Mouse (Mus musculus): ENCODE measurements at regions not wholly inside any gene's neighbourhood (a gene's known extent, or its start where the extent isn't known, plus 50 kb on each side); places are given as distances from the start of the nearest gene placed in this dataset.
A peak's percentile ranks its signal among the peaks of the same experiment; 100 is the strongest.

- ATAC-seq (peak; percentile 86), DNase-seq (ENCODE audit: low spot score) (peak; percentile 58)
These were observed 172.5 kb downstream of the Ankrd50 start for GRCm38 (mm10) chr3:38312121-38312520.

GRCm38 (mm10) chr3:38299898-38300751 is 184.5 kb downstream of the Ankrd50 start:
- Histone ChIP-seq H3K4me2 (replicated peaks; ENCODE audit: low read depth, low read length) (no peak overlapping the region), H3K27me3 (replicated peaks; ENCODE audit: insufficient read depth, low read length) (no peaks in the 10 kb centered on the region), H3K36me3 (ENCODE audit: insufficient read depth, low read length) (no peaks in the 10 kb centered on the region), H3K9me3 (ENCODE audit: low read length) (no peaks in the 10 kb centered on the region), H3K9ac (replicated peaks; ENCODE audit: low read depth) (no peak overlapping the region), H3K4me1 (ENCODE audit: insufficient read depth, low read depth, low read length) (no peaks in the 10 kb centered on the region), H3K27ac (ENCODE audit: low read length) (no peak overlapping the region), H3K4me3 (ENCODE audit: low read depth, low read length) (no peak overlapping the region)
- 55% methylated on average over 11 of the region's 11 CpGs for whole genome bisulfite sequencing
- DNase-seq (ENCODE audit: low spot score), result no peak
- TF ChIP-seq EP300 (IDR thresholded peaks at IDR 0.05) (peak; percentile 72), CTCF (IDR thresholded peaks at IDR 0.05) (no peak)
- ATAC-seq, result peak; percentile 35

More at GRCm38 (mm10) chr3:38312121-38312520, 172.5 kb downstream of the Ankrd50 start:
- WGBS, result 42% methylated on average over 3 of the region's 3 CpGs
- Histone ChIP-seq H3K4me3 (ENCODE audit: low read depth, low read length) (no peak overlapping the region), H3K9ac (replicated peaks; ENCODE audit: low read depth) (no peak overlapping the region), H3K36me3 (ENCODE audit: insufficient read depth, low read length) (no peaks in the 10 kb centered on the region), H3K27me3 (replicated peaks; ENCODE audit: insufficient read depth, low read length) (no peaks in the 10 kb centered on the region), H3K9me3 (ENCODE audit: low read length) (no peaks in the 10 kb centered on the region), H3K4me2 (replicated peaks; ENCODE audit: low read depth, low read length) (no peak overlapping the region), H3K4me1 (ENCODE audit: insufficient read depth, low read depth, low read length) (no peaks in the 10 kb centered on the region), H3K27ac (ENCODE audit: low read length) (peak overlapping the region; percentile 64)
- TF ChIP-seq CTCF (IDR thresholded peaks at IDR 0.05) (no peak), EP300 (IDR thresholded peaks at IDR 0.05) (peak; percentile 79)

- H3K4me1 ChIP-seq (ENCODE audit: insufficient read depth, low read depth, low read length), result no peaks in the 10 kb centered on the region
- no peak overlapping the region for H3K9ac ChIP-seq (replicated peaks; ENCODE audit: low read depth)
- H3K4me2 ChIP-seq (replicated peaks; ENCODE audit: low read depth, low read length), result no peak overlapping the region
- 14% methylated on average over 2 of the region's 2 CpGs for WGBS
- H3K27ac ChIP-seq (ENCODE audit: low read length), result no peak overlapping the region
- no peak for DNase-seq (ENCODE audit: low spot score)
- TF ChIP-seq EP300 (IDR thresholded peaks at IDR 0.05) (no peak), CTCF (IDR thresholded peaks at IDR 0.05) (no peak)
- no peaks in the 10 kb centered on the region for H3K9me3 ChIP-seq (ENCODE audit: low read length)
- H3K27me3 ChIP-seq (replicated peaks; ENCODE audit: insufficient read depth, low read length), result no peaks in the 10 kb centered on the region
- no peaks in the 10 kb centered on the region for H3K36me3 ChIP-seq (ENCODE audit: insufficient read depth, low read length)
- H3K4me3 ChIP-seq (ENCODE audit: low read depth, low read length), result no peak overlapping the region
- ATAC-seq, result peak; percentile 68
These were observed 185.3 kb downstream of the Ankrd50 start for GRCm38 (mm10) chr3:38299236-38299897.

- ATAC-seq (no peak), DNase-seq (ENCODE audit: low spot score) (no peak)
These were observed 187.1 kb downstream of the Ankrd50 start for GRCm38 (mm10) chr3:38297499-38297898.

GRCm38 (mm10) chr3:38289062-38289461 is 195.6 kb downstream of the Ankrd50 start:
- H3K27me3 ChIP-seq (replicated peaks; ENCODE audit: insufficient read depth, low read length), result no peaks in the 10 kb centered on the region
- no peaks in the 10 kb centered on the region for H3K36me3 ChIP-seq (ENCODE audit: insufficient read depth, low read length)
- no peak for ATAC-seq
- no peak for DNase-seq (ENCODE audit: low spot score)
- no peak overlapping the region for H3K27ac ChIP-seq (ENCODE audit: low read length)
- H3K4me1 ChIP-seq (ENCODE audit: insufficient read depth, low read depth, low read length), result 0 out of 2 replicates have a peak, but pooled peaks cover 2% of the 10 kb centered on the region
- H3K4me3 ChIP-seq (ENCODE audit: low read depth, low read length), result no peak overlapping the region
- no peak overlapping the region for H3K4me2 ChIP-seq (replicated peaks; ENCODE audit: low read depth, low read length)
- no peaks in the 10 kb centered on the region for H3K9me3 ChIP-seq (ENCODE audit: low read length)
- no peak for TF ChIP-seq EP300 (IDR thresholded peaks at IDR 0.05)
- no peak for TF ChIP-seq CTCF (IDR thresholded peaks at IDR 0.05)
- 18% methylated on average over 3 of the region's 3 CpGs for WGBS
- H3K9ac ChIP-seq (replicated peaks; ENCODE audit: low read depth), result no peak overlapping the region

More at GRCm38 (mm10) chr3:38297499-38297898, 187.1 kb downstream of the Ankrd50 start:
- no peak for TF ChIP-seq CTCF (IDR thresholded peaks at IDR 0.05)
- no peak for TF ChIP-seq EP300 (IDR thresholded peaks at IDR 0.05)
- H3K4me3 ChIP-seq (ENCODE audit: low read depth, low read length), result no peak overlapping the region
- H3K9ac ChIP-seq (replicated peaks; ENCODE audit: low read depth), result no peak overlapping the region
- no peak overlapping the region for H3K4me2 ChIP-seq (replicated peaks; ENCODE audit: low read depth, low read length)
- no peaks in the 10 kb centered on the region for H3K4me1 ChIP-seq (ENCODE audit: insufficient read depth, low read depth, low read length)
- no peaks in the 10 kb centered on the region for H3K27me3 ChIP-seq (replicated peaks; ENCODE audit: insufficient read depth, low read length)
- no peak overlapping the region for H3K27ac ChIP-seq (ENCODE audit: low read length)
- H3K36me3 ChIP-seq (ENCODE audit: insufficient read depth, low read length), result no peaks in the 10 kb centered on the region
- H3K9me3 ChIP-seq (ENCODE audit: low read length), result no peaks in the 10 kb centered on the region
- 61% methylated on average over 2 of the region's 2 CpGs for WGBS

- Histone ChIP-seq H3K36me3 (ENCODE audit: insufficient read depth, low read length) (no peaks in the 10 kb centered on the region), H3K4me1 (ENCODE audit: insufficient read depth, low read depth, low read length) (peaks cover 7% of the 10 kb centered on the region; the same call in 1 of the 2 replicates), H3K27ac (ENCODE audit: low read length) (peak overlapping the region; percentile 20; the same call in 1 of the 2 replicates), H3K4me2 (replicated peaks; ENCODE audit: low read depth, low read length) (0 out of 2 replicates have a peak overlapping the region, but pooled peaks have one; percentile 4), H3K9me3 (ENCODE audit: low read length) (no peaks in the 10 kb centered on the region), H3K4me3 (ENCODE audit: low read depth, low read length) (no peak overlapping the region), H3K27me3 (replicated peaks; ENCODE audit: insufficient read depth, low read length) (no peaks in the 10 kb centered on the region), H3K9ac (replicated peaks; ENCODE audit: low read depth) (no peak overlapping the region)
- 7% methylated on average over 11 of the region's 11 CpGs for WGBS
- peak; percentile 61 for TF ChIP-seq EP300 (IDR thresholded peaks at IDR 0.05)
- peak; percentile 20; the same call in 1 of the 2 replicates for TF ChIP-seq CTCF (IDR thresholded peaks at IDR 0.05)
- ATAC-seq, result peak; percentile 90
- DNase-seq (ENCODE audit: low spot score), result peak; percentile 64
These were observed 200.9 kb downstream of the Ankrd50 start for GRCm38 (mm10) chr3:38283687-38284124.
